Mouse (Mus musculus) heart, embryonic 12.5 days (tissue): Measurements from ENCODE around the gene Nckap5. TPM values are rescaled to one million over a fixed set of nuclear protein-coding genes. Genes with fewer than 3 reads are reported as not detected.

ENCODE experiments used
- ATAC-seq: fragments of 200-750 bp; cut with Nextera tagmentation; 2 replicates; pipeline ENCODE4 v1.8.0; 2017; ENCODE audit warnings: moderate TSS enrichment, moderate library complexity; ENCODE audit not compliant: insufficient number of reproducible peaks, low FRiP score
- H3K27ac ChIP-seq: fragments of 300-500 bp; sonication (generic); 2 replicates; pipeline ENCODE4 v1.5.1; 2016; ENCODE audit warnings: mild to moderate bottlenecking, moderate library complexity; ENCODE audit not compliant: poor library complexity, severe bottlenecking
- H3K27me3 ChIP-seq: fragments of 300-500 bp; sonication (generic); replicated peaks from 2 replicates; pipeline ENCODE4 v1.6.1; 2016; ENCODE audit warnings: mild to moderate bottlenecking, moderate library complexity
- H3K36me3 ChIP-seq: fragments of 300-500 bp; sonication (generic); 2 replicates; pipeline ENCODE4 v1.6.1; 2016; ENCODE audit warnings: mild to moderate bottlenecking, moderate library complexity
- H3K4me1 ChIP-seq: fragments of 300-500 bp; sonication (generic); replicated peaks from 2 replicates; pipeline ENCODE4 v1.6.1; 2016; ENCODE audit warnings: mild to moderate bottlenecking
- H3K4me2 ChIP-seq: fragments of 300-500 bp; sonication (generic); 2 replicates; pipeline ENCODE4 v1.6.1; 2016; ENCODE audit warnings: mild to moderate bottlenecking, moderate library complexity
- H3K4me3 ChIP-seq: fragments of 300-500 bp; sonication (generic); 2 replicates; pipeline ENCODE4 v1.5.1; 2016; ENCODE audit warnings: mild to moderate bottlenecking
- H3K9ac ChIP-seq: fragments of 300-500 bp; sonication (generic); 2 replicates; pipeline ENCODE4 v1.6.1; 2016; ENCODE audit warnings: mild to moderate bottlenecking, moderate library complexity
- H3K9me3 ChIP-seq: fragments of 300-500 bp; sonication (generic); replicated peaks from 2 replicates; pipeline ENCODE4 v1.6.1; 2016; ENCODE audit warnings: mild to moderate bottlenecking, moderate library complexity
- WGBS: fragments of 180-500 bp; shearing (Covaris S2); methylation state at CpG from one replicate; pipeline ENCODE4 v1.1.7; 2016; 5-methylcytosine and 5-hydroxymethylcytosine counted together
- polyA plus RNA-seq: library from polyadenylated mRNA; unstranded; fragments of >200 nt; fragmentation: Nextera tagmentation; extraction: Ambion mirVana; gene quantifications from 2 replicates; pipeline ENCODE4 v1.2.1, GENCODE M21; 2016

Nckap5 gene
- polyA plus RNA-seq, 1 experiment from 2014 or later: 3.8 TPM

DNA sequence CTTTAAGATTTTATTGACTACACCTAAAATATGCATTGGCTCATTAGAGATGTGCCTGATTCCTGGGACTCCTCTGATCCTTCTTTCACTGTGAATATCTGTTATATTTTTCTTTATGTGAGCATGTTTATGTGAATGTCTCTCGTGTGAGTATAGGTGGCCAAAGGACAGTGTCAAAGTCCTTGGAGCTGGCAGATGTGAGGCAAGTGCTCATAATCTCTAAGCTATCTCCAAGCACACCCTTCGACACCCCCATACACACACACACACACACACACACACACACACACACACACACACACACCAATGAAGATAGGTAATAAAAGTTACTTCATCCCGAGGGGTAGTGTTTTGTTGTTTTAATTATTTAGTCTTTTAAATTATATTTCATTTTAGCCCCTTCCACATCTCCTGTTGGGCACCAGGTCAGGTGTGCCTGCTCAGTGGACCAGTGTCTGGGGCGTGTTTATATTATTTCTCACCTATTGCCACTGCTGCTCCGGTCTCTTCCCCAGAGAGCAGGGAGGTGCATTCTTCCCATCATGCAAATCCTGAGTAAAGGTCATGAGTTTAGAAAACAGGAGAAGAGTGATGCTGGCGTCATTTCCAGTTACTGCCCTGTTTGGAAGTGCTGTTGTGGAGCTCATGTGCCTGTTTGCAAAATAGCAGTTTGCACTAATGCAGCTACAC lies 469.9 kb downstream of the Nckap5 start:
- Histone ChIP-seq H3K4me1 (no peaks in the 10 kb centered on the region), H3K4me2 (no peak overlapping the region), H3K4me3 (no peak overlapping the region), H3K9ac (no peak overlapping the region), H3K36me3 (no peaks in the 10 kb centered on the region), H3K27me3 (no peaks in the 10 kb centered on the region), H3K9me3 (no peaks in the 10 kb centered on the region), H3K27ac (no peak overlapping the region)
- WGBS: 78% methylated on average over 6 of the region's 6 CpGs
- no peak for ATAC-seq

DNA sequence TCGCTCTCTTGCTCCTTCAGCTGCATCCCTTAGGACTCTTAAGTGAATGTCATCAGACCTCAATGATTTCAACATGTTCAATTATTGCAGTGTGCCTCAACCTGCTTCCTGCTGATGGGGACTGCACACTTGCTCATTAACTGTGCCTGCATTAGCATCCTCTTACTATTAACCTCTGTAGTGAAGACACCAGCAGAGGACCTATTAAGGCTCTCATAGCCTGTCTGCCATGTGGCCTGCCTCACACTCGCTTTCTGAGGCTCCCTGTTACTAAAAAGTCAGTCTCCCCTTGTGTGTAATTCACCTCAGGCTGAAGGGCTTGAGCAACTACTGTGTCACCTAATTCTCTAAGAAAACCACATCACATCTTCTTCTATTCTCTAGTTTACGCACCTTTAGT lies 470.5 kb downstream of the Nckap5 start:
- no peaks in the 10 kb centered on the region for H3K27me3 ChIP-seq
- no peak overlapping the region for H3K27ac ChIP-seq
- no peaks in the 10 kb centered on the region for H3K9me3 ChIP-seq
- H3K4me2 ChIP-seq: no peak overlapping the region
- no peaks in the 10 kb centered on the region for H3K4me1 ChIP-seq
- no peak overlapping the region for H3K9ac ChIP-seq
- 83% methylated on average over 3 of the region's 3 CpGs for WGBS
- H3K4me3 ChIP-seq: no peak overlapping the region
- ATAC-seq: no peak
- H3K36me3 ChIP-seq: no peaks in the 10 kb centered on the region

DNA sequence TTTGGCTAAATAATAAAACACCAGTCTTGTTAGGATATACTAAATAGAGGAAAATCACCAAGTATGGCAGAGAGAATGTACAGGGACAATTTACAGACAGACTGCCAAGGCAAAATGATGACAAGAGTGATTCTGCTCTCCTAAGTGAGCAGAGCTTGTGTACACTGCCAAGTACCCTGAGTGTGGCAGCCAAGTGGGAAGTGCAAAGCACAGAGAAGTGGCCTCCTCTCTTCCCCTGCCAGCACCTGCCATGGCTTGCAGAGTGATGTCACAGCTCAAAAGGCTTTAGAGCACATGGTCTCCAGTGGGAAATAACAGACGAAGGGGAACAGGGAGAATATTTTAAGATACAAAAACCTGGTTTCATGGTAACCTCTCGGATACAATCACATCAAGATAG lies 488.8 kb downstream of the Nckap5 start:
- H3K9ac ChIP-seq: no peak overlapping the region
- no peaks in the 10 kb centered on the region for H3K36me3 ChIP-seq
- H3K4me1 ChIP-seq: no peaks in the 10 kb centered on the region
- ATAC-seq: no peak
- no peaks in the 10 kb centered on the region for H3K27me3 ChIP-seq
- no peak overlapping the region for H3K27ac ChIP-seq
- H3K9me3 ChIP-seq: no peaks in the 10 kb centered on the region
- 77% methylated on average over 2 of the region's 2 CpGs for WGBS
- no peak overlapping the region for H3K4me2 ChIP-seq
- H3K4me3 ChIP-seq: no peak overlapping the region

DNA sequence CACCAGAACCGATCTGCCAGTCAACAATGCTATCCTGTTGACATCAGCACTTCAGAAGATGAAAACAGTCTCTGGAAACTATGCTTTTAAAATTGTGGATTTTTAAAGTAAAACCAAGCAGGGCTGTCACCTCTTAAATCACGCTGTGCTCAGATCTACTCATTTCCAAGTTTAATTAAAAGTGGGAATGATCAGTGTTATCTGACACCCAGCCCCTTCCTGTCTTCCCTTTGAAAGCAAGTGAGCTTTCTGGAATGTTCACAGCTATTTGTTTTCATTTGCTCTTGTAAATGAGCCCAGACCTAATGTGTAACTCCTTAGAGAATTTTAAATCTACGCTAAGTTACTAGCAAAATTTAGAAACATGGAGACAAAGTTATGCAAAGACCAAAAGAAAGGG lies 491.3 kb downstream of the Nckap5 start:
- WGBS: 56% methylated on average over 3 of the region's 3 CpGs
- no peaks in the 10 kb centered on the region for H3K27me3 ChIP-seq
- peaks cover 1% of the 10 kb centered on the region; the same call in 1 of the 2 replicates for H3K4me1 ChIP-seq
- no peak for ATAC-seq
- no peak overlapping the region for H3K9ac ChIP-seq
- no peak overlapping the region for H3K4me2 ChIP-seq
- no peak overlapping the region for H3K27ac ChIP-seq
- H3K9me3 ChIP-seq: no peaks in the 10 kb centered on the region
- H3K36me3 ChIP-seq: no peaks in the 10 kb centered on the region
- no peak overlapping the region for H3K4me3 ChIP-seq

DNA sequence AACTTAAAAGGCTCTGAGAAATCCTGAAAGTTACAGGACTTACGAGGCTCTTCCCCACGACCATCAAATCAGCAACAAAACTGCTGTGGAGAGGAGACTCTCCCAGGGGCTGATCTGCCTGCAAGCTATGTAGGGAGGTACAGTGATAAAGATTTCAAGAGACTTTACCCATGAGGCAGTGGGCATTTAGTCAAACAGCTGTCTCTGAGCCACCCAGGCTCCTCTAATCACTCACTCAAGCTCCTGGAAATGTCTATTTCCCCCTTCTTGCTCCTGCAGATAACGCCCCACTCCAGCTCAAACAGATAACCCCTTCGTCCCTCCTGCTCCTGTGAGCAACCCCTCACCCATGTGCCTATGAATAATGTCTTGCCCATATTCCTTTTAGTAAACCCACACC lies 496.4 kb downstream of the Nckap5 start:
- Histone ChIP-seq H3K27me3 (no peaks in the 10 kb centered on the region), H3K9me3 (no peaks in the 10 kb centered on the region), H3K4me3 (no peak overlapping the region), H3K36me3 (no peaks in the 10 kb centered on the region), H3K9ac (no peak overlapping the region), H3K4me2 (no peak overlapping the region), H3K27ac (no peak overlapping the region), H3K4me1 (peaks cover 3% of the 10 kb centered on the region; the same call in 1 of the 2 replicates)
- no peak for ATAC-seq
- WGBS: 28% methylated on average over 4 of the region's 4 CpGs

DNA sequence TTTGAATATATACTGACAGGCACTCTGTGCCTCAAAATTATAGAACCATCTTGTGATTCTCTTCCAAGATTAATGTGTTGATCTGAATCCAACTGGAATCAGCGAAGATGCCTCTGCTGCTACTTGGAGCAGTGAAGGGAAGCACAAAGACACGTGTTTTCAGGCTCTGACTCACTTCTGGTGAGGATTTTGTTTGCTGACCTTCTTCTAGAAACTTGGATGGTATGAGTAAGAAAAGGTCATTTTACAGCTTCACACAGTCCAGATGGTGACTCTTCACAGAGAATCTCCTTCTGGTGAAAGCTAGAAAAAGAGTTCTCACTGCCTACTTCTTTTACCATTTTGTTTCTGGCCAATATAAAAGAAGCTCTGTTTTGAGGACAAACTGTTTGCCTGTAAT lies 498.6 kb downstream of the Nckap5 start:
- no peak overlapping the region for H3K9ac ChIP-seq
- H3K4me2 ChIP-seq: no peak overlapping the region
- H3K27ac ChIP-seq: no peak overlapping the region
- 85% methylated on average over 2 of the region's 2 CpGs for WGBS
- peaks cover 3% of the 10 kb centered on the region; the same call in 1 of the 2 replicates for H3K4me1 ChIP-seq
- H3K36me3 ChIP-seq: no peaks in the 10 kb centered on the region
- no peak overlapping the region for H3K4me3 ChIP-seq
- no peak for ATAC-seq
- H3K27me3 ChIP-seq: no peaks in the 10 kb centered on the region
- no peaks in the 10 kb centered on the region for H3K9me3 ChIP-seq

DNA sequence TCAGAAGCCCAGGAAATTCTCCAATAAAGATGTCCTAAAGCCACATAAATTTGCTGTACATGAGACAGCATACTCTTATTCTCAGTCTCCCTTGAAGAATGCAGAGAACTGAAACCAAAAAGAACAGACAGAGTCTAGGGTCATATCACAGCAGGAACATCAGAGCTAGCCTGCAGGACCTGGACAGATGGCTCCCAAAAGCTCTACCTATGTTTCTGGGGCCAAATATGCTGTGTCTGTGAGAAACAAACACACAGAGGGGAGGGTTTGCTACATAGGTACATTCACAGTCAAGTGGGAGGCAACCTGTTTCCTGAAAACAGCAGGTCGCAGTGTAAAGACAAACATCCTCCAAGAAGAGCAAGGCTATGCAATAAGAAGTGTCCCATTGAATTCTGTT lies 509.9 kb downstream of the Nckap5 start:
- Histone ChIP-seq H3K4me2 (no peak overlapping the region), H3K9ac (no peak overlapping the region), H3K27me3 (no peaks in the 10 kb centered on the region), H3K4me3 (no peak overlapping the region), H3K4me1 (no peaks in the 10 kb centered on the region), H3K36me3 (no peaks in the 10 kb centered on the region), H3K27ac (no peak overlapping the region), H3K9me3 (no peaks in the 10 kb centered on the region)
- no peak for ATAC-seq
- 79% methylated on average over 1 of the region's 1 CpGs for WGBS

DNA sequence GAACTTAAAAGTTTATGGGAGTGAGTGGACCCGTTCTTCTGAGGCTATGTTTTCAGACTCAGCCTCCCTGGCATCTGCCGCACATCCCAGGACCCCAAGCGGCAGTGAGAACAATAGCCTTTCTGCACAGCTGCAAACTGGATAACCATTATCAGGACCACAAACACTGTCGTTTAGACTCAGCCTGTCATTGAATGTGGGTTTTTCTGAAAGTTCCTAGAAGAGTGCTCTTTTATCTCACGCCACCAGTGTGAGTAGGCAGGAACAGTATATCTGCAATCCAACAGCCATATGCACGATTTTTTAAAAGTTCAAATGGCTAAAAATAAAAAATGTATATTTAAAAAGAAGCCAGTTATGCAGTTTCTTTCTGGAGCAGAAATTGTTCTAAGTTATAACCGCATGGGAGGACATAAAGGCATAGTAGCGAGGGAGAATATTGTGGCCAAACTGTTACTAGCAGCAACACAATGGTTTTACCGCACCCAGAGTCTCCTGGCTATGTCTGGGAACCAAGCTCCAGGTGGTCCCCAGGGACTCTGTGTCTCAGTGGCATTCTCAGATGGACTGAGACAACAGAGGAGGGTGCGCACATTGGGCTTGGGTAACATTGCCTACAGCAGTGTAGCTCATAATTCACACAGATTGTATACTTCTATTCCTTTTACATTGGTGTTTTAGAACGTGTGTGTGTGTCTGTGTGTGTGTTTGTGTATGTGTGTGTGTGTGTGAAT lies 512.6 kb downstream of the Nckap5 start:
- H3K4me2 ChIP-seq: no peak overlapping the region
- ATAC-seq: peak; percentile 80
- no peak overlapping the region for H3K4me3 ChIP-seq
- H3K4me1 ChIP-seq: no peaks in the 10 kb centered on the region
- no peaks in the 10 kb centered on the region for H3K9me3 ChIP-seq
- 59% methylated on average over 11 of the region's 11 CpGs for WGBS
- H3K27me3 ChIP-seq: no peaks in the 10 kb centered on the region
- no peak overlapping the region for H3K27ac ChIP-seq
- H3K36me3 ChIP-seq: no peaks in the 10 kb centered on the region
- no peak overlapping the region for H3K9ac ChIP-seq

DNA sequence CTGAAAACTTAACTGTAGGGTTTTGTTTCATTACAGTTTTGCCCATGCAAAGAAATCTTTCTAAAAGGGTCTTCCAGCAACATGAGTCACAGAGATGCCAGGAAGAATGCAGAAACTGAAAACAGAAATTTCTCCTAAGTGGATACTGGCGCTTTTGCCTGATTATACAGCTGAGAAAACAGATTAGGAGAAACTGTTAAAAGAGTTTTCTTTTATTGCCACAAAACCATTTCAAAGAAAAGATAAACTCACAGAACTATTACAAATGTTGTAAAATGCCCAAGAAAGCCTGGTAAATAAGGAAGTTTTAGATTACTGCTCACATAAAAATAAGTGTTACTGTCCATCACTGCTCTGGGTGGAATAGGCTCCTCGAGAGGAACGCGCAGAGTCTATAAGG lies 513.3 kb downstream of the Nckap5 start:
- Histone ChIP-seq H3K4me2 (no peak overlapping the region), H3K9ac (no peak overlapping the region), H3K4me3 (no peak overlapping the region), H3K4me1 (no peaks in the 10 kb centered on the region), H3K27ac (no peak overlapping the region), H3K9me3 (no peaks in the 10 kb centered on the region), H3K27me3 (no peaks in the 10 kb centered on the region), H3K36me3 (no peaks in the 10 kb centered on the region)
- 78% methylated on average over 4 of the region's 4 CpGs for WGBS
- ATAC-seq: no peak

DNA sequence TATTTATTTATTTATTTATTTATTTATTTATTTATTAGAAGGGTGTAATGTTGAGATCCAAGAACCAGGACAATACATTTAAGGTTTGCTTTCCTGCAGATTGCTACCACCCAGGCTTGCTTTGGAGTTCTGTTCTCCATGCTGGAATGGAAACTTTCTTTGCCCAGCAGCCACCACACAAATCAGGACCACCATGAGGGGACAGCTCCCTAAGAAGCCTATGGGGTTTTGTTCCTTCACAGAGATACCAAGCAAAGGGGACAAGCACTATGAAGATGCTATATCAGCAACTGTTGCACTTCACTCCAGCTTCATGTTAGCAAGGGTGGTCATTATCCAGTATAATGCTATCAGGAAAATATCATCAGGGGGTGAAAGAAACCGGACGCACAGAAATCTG lies 513.7 kb downstream of the Nckap5 start:
- WGBS: 53% methylated on average over 2 of the region's 2 CpGs
- Histone ChIP-seq H3K9ac (no peak overlapping the region), H3K4me3 (no peak overlapping the region), H3K27me3 (no peaks in the 10 kb centered on the region), H3K4me1 (no peaks in the 10 kb centered on the region), H3K36me3 (no peaks in the 10 kb centered on the region), H3K9me3 (no peaks in the 10 kb centered on the region), H3K27ac (no peak overlapping the region), H3K4me2 (no peak overlapping the region)
- ATAC-seq: no peak

DNA sequence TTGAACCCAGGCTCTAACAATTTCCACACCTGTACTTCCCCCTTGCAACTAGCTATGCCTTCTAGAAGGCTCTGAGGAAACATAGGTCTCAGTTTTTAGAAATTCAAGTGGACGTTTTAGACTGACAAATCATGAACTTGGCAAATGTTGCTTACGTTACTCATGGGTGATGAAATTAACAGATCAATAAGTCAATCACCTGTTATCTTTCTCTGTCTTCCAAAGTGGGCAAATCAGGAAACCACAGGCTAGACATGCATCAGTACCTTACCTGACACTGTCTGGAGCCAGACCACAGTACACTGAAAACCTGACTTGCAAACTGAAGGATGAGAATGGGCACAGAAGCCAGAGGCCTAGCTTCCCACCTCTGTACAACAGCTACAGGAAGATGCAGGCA lies 529.5 kb downstream of the Nckap5 start:
- Histone ChIP-seq H3K36me3 (no peaks in the 10 kb centered on the region), H3K4me3 (no peak overlapping the region), H3K27ac (no peak overlapping the region), H3K9me3 (no peaks in the 10 kb centered on the region), H3K4me1 (no peaks in the 10 kb centered on the region), H3K9ac (no peak overlapping the region), H3K4me2 (no peak overlapping the region), H3K27me3 (no peaks in the 10 kb centered on the region)
- 69% methylated on average over 2 of the region's 2 CpGs for WGBS
- no peak for ATAC-seq
